Mouse (Mus musculus): Measurements from ENCODE around the gene Gm2696. TPM values are rescaled to one million over a fixed set of nuclear protein-coding genes. Genes with fewer than 3 reads are reported as not detected.

Gene Gm2696
- polyA plus RNA-seq, 1 experiment = not detected

GRCm38 (mm10) chr10:77839006-77839405 is 24.5 kb downstream of the Gm2696 start:
- no peak for TF ChIP-seq GATA1 (IDR thresholded peaks at IDR 0.05; ENCODE audit: low read length)

DNA sequence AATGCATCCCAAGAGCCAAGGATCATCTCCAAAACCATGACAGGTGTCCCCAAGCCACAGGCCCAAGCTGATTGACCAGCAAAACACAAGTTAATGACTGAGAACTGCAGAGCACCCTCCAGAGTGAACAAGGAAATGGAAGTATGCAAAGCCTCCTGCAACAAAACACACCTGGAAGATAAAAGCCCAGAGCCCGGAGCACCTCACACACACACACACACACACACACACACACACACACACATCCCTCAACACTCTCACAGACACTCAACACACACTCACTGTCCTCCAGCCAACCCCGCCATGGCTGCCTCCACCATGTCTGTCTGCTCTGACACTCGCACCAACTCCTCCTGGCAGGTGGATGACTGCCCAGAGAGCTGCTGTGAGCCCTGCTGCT is 32.0 kb downstream of the Gm2696 start, which contains the start of gene Gm36176:
Gm36176 (plus strand) TSS at position 301 of the 400 bp plus-strand sequence.
- TF ChIP-seq GATA1 (IDR thresholded peaks at IDR 0.05; ENCODE audit: low read length) = no peak

GRCm38 (mm10) chr10:77846961-77847360 is 32.5 kb downstream of the Gm2696 start:
- no peak for TF ChIP-seq GATA1 (IDR thresholded peaks at IDR 0.05; ENCODE audit: low read length)

DNA sequence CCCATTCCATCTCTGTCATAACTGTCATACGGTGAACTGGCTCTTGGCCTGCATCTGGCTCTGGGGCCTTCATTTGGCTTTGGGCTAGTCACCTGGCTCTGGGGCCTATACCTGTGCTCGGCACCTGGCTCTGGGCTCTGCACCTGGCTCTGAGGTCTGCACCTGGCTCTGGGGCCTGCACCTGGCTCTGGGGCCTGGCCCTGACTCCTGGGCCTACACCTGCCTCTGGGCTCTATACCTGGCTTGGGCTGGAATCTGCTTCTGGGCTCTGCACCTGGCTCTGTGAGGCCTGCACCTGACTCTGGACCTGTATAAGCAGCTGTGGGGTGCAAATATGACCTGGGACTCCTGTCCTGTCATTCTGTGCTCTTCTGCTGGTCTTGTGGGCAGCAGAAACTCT is 33.1 kb downstream of the Gm2696 start:
- TF ChIP-seq GATA1 (IDR thresholded peaks at IDR 0.05; ENCODE audit: low read length) = no peak

DNA sequence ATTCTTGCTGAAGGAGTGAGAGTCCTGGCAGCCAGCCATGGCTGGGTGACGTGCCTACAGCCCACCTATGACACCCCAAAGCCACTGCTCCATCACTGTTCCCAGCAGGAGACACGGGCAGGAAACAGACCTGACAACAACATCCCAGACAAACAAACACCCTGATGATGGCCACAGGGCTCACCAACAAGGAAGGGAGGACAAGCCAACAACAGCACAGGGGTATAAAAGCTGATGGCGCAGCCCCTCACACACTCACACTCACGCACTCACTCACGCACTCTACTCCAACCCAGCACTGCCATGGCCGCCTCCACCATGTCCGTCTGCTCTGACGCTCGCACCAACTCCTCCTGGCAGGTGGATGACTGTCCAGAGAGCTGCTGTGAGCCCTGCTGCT is 38.1 kb downstream of the Gm2696 start, which contains the start of gene Gm10318:
Gm10318 (plus strand) TSS at position 301 of the 400 bp plus-strand sequence.
- TF ChIP-seq GATA1 (IDR thresholded peaks at IDR 0.05; ENCODE audit: low read length) = no peak

GRCm38 (mm10) chr10:77861675-77862074 is 47.2 kb downstream of the Gm2696 start, which contains the start of gene Gm3285:
TSS of gene Gm3285 (plus strand) at chr10:77861975.
- no peak for TF ChIP-seq GATA1 (IDR thresholded peaks at IDR 0.05; ENCODE audit: low read length)

GRCm38 (mm10) chr10:77864067-77864761 is 49.7 kb downstream of the Gm2696 start:
- TF ChIP-seq GATA1 (IDR thresholded peaks at IDR 0.05; ENCODE audit: low read length) = no peak

- no peak for TF ChIP-seq GATA1 (IDR thresholded peaks at IDR 0.05; ENCODE audit: low read length)
These were observed 50.3 kb downstream of the Gm2696 start for GRCm38 (mm10) chr10:77864762-77865143.

- TF ChIP-seq GATA1 (IDR thresholded peaks at IDR 0.05; ENCODE audit: low read length) = no peak
These were observed 53.1 kb downstream of the Gm2696 start for GRCm38 (mm10) chr10:77867546-77867945.

DNA sequence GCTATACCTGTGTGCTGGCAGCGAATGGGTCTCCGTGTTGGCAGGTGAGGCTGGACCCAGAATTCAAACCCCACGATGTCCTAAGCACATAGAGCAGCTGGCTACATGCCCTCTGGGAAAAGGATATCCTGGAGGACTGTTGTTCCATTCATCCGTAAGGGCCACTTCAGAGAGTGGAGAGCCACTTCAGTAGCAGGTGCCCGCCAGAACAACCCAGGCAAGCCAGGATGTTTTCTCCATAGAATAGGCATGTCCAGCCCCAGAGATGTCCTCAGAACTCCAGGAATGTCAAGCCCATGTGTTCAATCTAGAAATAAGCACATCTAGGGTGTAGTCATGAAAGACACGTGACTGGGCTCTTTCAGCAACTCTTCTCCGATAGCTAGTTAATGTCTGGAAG is 55.2 kb downstream of the Gm2696 start:
- no peak for TF ChIP-seq GATA1 (IDR thresholded peaks at IDR 0.05; ENCODE audit: low read length)

- no peak for TF ChIP-seq GATA1 (IDR thresholded peaks at IDR 0.05; ENCODE audit: low read length)
These were observed 64.5 kb downstream of the Gm2696 start for GRCm38 (mm10) chr10:77878985-77879384.

GRCm38 (mm10) chr10:77880305-77880704 is 65.8 kb downstream of the Gm2696 start:
- TF ChIP-seq GATA1 (IDR thresholded peaks at IDR 0.05; ENCODE audit: low read length) = no peak

- TF ChIP-seq GATA1 (IDR thresholded peaks at IDR 0.05; ENCODE audit: low read length) = no peak
These were observed 68.1 kb downstream of the Gm2696 start for GRCm38 (mm10) chr10:77882553-77882952.

Other genes starting within 250 kb of the Gm2696 start
- 101 and 130 TPM in 2 replicates for gene Pttg1ip, start 233.0 kb upstream of the Gm2696 start, polyA plus RNA-seq (2012)
- gene Sumo3, start 208.6 kb upstream of the Gm2696 start, polyA plus RNA-seq (2012) = 166 and 172 TPM in 2 replicates
- 0.54 TPM in 1 of 2 replicates, not detected in the other for gene Gm49325, start 208.5 kb upstream of the Gm2696 start, polyA plus RNA-seq (2012)
- 30.8 and 39.8 TPM in 2 replicates for gene Ube2g2, start 192.4 kb upstream of the Gm2696 start, polyA plus RNA-seq (2012)
- gene Tspear, start 128.1 kb upstream of the Gm2696 start, polyA plus RNA-seq (2012) = not detected in 2 replicates
- gene Gm19402, start 123.9 kb upstream of the Gm2696 start, polyA plus RNA-seq (2012) = not detected in 2 replicates
- gene Gm9508, start 117.4 kb upstream of the Gm2696 start, polyA plus RNA-seq (2012) = not detected in 2 replicates
- gene Gm10272, start 108.1 kb upstream of the Gm2696 start, polyA plus RNA-seq (2012) = not detected in 2 replicates
- gene Gm10024, start 103.2 kb upstream of the Gm2696 start, polyA plus RNA-seq (2012) = not detected in 2 replicates
- gene Gm10142, start 98.9 kb upstream of the Gm2696 start, polyA plus RNA-seq (2012) = not detected in 2 replicates
- gene Krtap12-1, start 94.1 kb upstream of the Gm2696 start, polyA plus RNA-seq (2012) = not detected in 2 replicates
- not detected in 2 replicates for gene Gm10100, start 88.2 kb upstream of the Gm2696 start, polyA plus RNA-seq (2012)
- not detected in 2 replicates for gene Gm18596, start 72.0 kb upstream of the Gm2696 start, polyA plus RNA-seq (2012)
- gene Gm9736, start 63.3 kb upstream of the Gm2696 start, polyA plus RNA-seq (2012) = not detected in 2 replicates
- gene Gm3233, start 55.0 kb upstream of the Gm2696 start, polyA plus RNA-seq (2012) = not detected in 2 replicates
- gene Gm3238, start 43.4 kb upstream of the Gm2696 start, polyA plus RNA-seq (2012) = not detected in 2 replicates
- not detected in 2 replicates for gene Gm7138, start 37.7 kb upstream of the Gm2696 start, polyA plus RNA-seq (2012)
- gene Gm3250, start 32.1 kb upstream of the Gm2696 start, polyA plus RNA-seq (2012) = not detected in 2 replicates
- not detected in 2 replicates for gene Gm7137, start 26.5 kb upstream of the Gm2696 start, polyA plus RNA-seq (2012)
- not detected in 2 replicates for gene Gm9639, start 19.6 kb upstream of the Gm2696 start, polyA plus RNA-seq (2012)
- gene Gm19668, start 15.5 kb upstream of the Gm2696 start, polyA plus RNA-seq (2012) = not detected in 2 replicates
- gene Gm9507, start 2.8 kb upstream of the Gm2696 start, polyA plus RNA-seq (2012) = not detected in 2 replicates
- not detected in 2 replicates for gene Krtap10-4, start 12.4 kb downstream of the Gm2696 start, polyA plus RNA-seq (2012)
- not detected in 2 replicates for gene Krtap10-10, start 21.3 kb downstream of the Gm2696 start, polyA plus RNA-seq (2012)
- gene Gm36176, start 32.1 kb downstream of the Gm2696 start, polyA plus RNA-seq (2012) = not detected in 2 replicates
- not detected in 2 replicates for gene Gm10318, start 38.2 kb downstream of the Gm2696 start, polyA plus RNA-seq (2012)
- gene Gm3285, start 47.3 kb downstream of the Gm2696 start, polyA plus RNA-seq (2012) = not detected in 2 replicates
- not detected in 2 replicates for gene Lrrc3, start 87.9 kb downstream of the Gm2696 start, polyA plus RNA-seq (2012)
- not detected in 2 replicates for gene Trpm2, start 155.9 kb downstream of the Gm2696 start, polyA plus RNA-seq (2012)
- gene 1810043G02Rik, start 163.8 kb downstream of the Gm2696 start, polyA plus RNA-seq (2012) = 27.6 and 27.7 TPM in 2 replicates
- gene Pfkl, start 195.4 kb downstream of the Gm2696 start, polyA plus RNA-seq (2012) = 111 and 128 TPM in 2 replicates
- not detected in 2 replicates for gene Dnmt3l, start 227.3 kb downstream of the Gm2696 start, polyA plus RNA-seq (2012)
- 0.09 TPM in 1 of 2 replicates, not detected in the other for gene Aire, start 228.9 kb downstream of the Gm2696 start, polyA plus RNA-seq (2012)